Mouse (Mus musculus): ENCODE data around the gene Ccl26.

GRCm38 (mm10) chr5:135531306-135531845, 32.0 kb downstream of the Ccl26 start:
- TF ChIP-seq CTCF (IDR thresholded peaks at IDR 0.05; ENCODE audit: borderline replicate concordance, control insufficient read depth, extremely low read depth, insufficient read depth, low read length, poor library complexity) (no peak), POLR2A (IDR thresholded peaks at IDR 0.05; ENCODE audit: control insufficient read depth, extremely low read depth, insufficient read depth, low read length, poor library complexity) (no peak)
